Mouse (Mus musculus) liver, embryonic 16.5 days (tissue): ENCODE results near the gene Glipr1l3. TPM values are rescaled to one million over a fixed set of nuclear protein-coding genes. Genes with fewer than 3 reads are reported as not detected.
"Not testable (repeated sequence)": the region's sequence is repeated elsewhere in the genome, so short reads cannot be mapped to it uniquely, and the experiment has no call there.

Experiments
- ATAC-seq: fragments of 200-750 bp; cut with Nextera tagmentation; 2 replicates; pipeline ENCODE4 v1.8.0; 2017; ENCODE audit warnings: low read depth, mild to moderate bottlenecking, moderate number of reproducible peaks, moderate library complexity
- H3K27ac ChIP-seq: fragments of 300-500 bp; sonication (generic); 2 replicates; pipeline ENCODE4 v1.5.1; 2014; ENCODE audit warnings: mild to moderate bottlenecking, low read length
- H3K27me3 ChIP-seq: fragments of 300-500 bp; sonication (generic); 2 replicates; pipeline ENCODE4 v1.6.1; 2014; ENCODE audit warnings: low read depth, low read length, mixed read lengths; ENCODE audit not compliant: control insufficient read depth, insufficient read depth
- H3K36me3 ChIP-seq: fragments of 300-500 bp; sonication (generic); 2 replicates; pipeline ENCODE4 v1.6.1; 2014; ENCODE audit warnings: mild to moderate bottlenecking; ENCODE audit not compliant: control insufficient read depth, insufficient read depth
- H3K4me1 ChIP-seq: fragments of 300-500 bp; sonication (generic); 2 replicates; pipeline ENCODE4 v1.6.1; 2014; ENCODE audit warnings: low read depth, low read length, mixed read lengths; ENCODE audit not compliant: control insufficient read depth
- H3K4me2 ChIP-seq: fragments of 300-500 bp; sonication (generic); 2 replicates; pipeline ENCODE4 v1.6.1; 2014; ENCODE audit warnings: low read depth, low read length, mixed read lengths
- H3K4me3 ChIP-seq: fragments of 300-500 bp; sonication (generic); 2 replicates; pipeline ENCODE4 v1.5.1; 2014; ENCODE audit warnings: low read depth, mild to moderate bottlenecking, low read length
- H3K9ac ChIP-seq: fragments of 300-500 bp; sonication (generic); 2 replicates; pipeline ENCODE4 v1.6.1; 2014; ENCODE audit warnings: low read depth, low read length
- H3K9me3 ChIP-seq: fragments of 300-500 bp; sonication (generic); replicated peaks from 2 replicates; pipeline ENCODE4 v1.6.1; 2016; ENCODE audit warnings: low read length; ENCODE audit not compliant: control insufficient read depth
- WGBS: fragments of 180-500 bp; shearing (Covaris S2); extraction: QIAGEN DNeasy Blood & Tissue Kit; methylation state at CpG from one replicate; pipeline ENCODE4 v1.1.7; 2014; ENCODE audit not compliant: insufficient replicate concordance; 5-methylcytosine and 5-hydroxymethylcytosine counted together
- polyA plus RNA-seq: library from polyadenylated mRNA; unstranded; fragments of >200 nt; fragmentation: Nextera tagmentation; extraction: Ambion mirVana; gene quantifications from 2 replicates; pipeline ENCODE4 v1.2.1, GENCODE M21; 2015

Gene Glipr1l3
- polyA plus RNA-seq, 1 experiment from 2014 or later = not detected

GRCm38 (mm10) chr10:112132194-112132593 is 27.9 kb downstream of the Glipr1l3 start:
- ATAC-seq = peak; percentile 73; the same call in 1 of the 2 replicates
- H3K27me3 ChIP-seq = no peaks in the 10 kb centered on the region
- no peak overlapping the region for H3K27ac ChIP-seq
- WGBS = 59% methylated on average over 3 of the region's 3 CpGs
- no peaks in the 10 kb centered on the region for H3K36me3 ChIP-seq
- H3K9me3 ChIP-seq = no peaks in the 10 kb centered on the region
- H3K4me1 ChIP-seq = no peaks in the 10 kb centered on the region
- H3K4me2 ChIP-seq = no peak overlapping the region
- no peak overlapping the region for H3K4me3 ChIP-seq
- H3K9ac ChIP-seq = no peak overlapping the region

GRCm38 (mm10) chr10:112127682-112128230 is 32.4 kb downstream of the Glipr1l3 start:
- not testable (repeated sequence) for H3K4me1 ChIP-seq, H3K9me3 ChIP-seq, H3K9ac ChIP-seq, H3K27me3 ChIP-seq, ATAC-seq, H3K36me3 ChIP-seq, H3K4me3 ChIP-seq, H3K27ac ChIP-seq, H3K4me2 ChIP-seq
- WGBS = 58% methylated on average over 6 of the region's 6 CpGs

- not testable (repeated sequence) for H3K27me3 ChIP-seq, H3K4me1 ChIP-seq, H3K27ac ChIP-seq, H3K9ac ChIP-seq, H3K4me3 ChIP-seq, H3K36me3 ChIP-seq, H3K9me3 ChIP-seq, H3K4me2 ChIP-seq, ATAC-seq
- 46% methylated on average over 2 of the region's 2 CpGs for WGBS
Observed at GRCm38 (mm10) chr10:112125090-112125489, 35.0 kb downstream of the Glipr1l3 start.

DNA sequence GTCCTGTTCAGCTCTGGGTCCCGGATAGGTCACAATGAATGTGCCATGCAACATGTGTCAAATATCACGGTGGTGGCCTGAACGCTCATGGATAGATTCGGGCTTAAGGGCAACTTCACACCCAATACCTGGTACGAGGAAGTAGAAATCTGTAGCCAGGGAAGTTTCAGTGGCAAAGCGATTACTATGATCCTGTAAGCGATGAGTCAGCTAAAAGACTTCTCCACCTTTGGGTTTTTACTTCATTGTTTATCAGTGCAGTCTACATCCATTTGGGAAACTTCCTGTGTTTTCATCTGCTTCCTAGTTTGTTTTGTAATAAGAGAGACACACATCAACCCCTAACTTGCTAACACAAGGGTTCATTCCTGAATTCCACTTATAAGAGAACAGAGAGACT is 49.7 kb downstream of the Glipr1l3 start:
- H3K4me3 ChIP-seq = no peak overlapping the region
- no peak overlapping the region for H3K4me2 ChIP-seq
- 65% methylated on average over 7 of the region's 7 CpGs for WGBS
- H3K9me3 ChIP-seq = no peaks in the 10 kb centered on the region
- no peaks in the 10 kb centered on the region for H3K36me3 ChIP-seq
- no peak for ATAC-seq
- H3K4me1 ChIP-seq = no peaks in the 10 kb centered on the region
- H3K27ac ChIP-seq = no peak overlapping the region
- H3K9ac ChIP-seq = no peak overlapping the region
- H3K27me3 ChIP-seq = no peaks in the 10 kb centered on the region

DNA sequence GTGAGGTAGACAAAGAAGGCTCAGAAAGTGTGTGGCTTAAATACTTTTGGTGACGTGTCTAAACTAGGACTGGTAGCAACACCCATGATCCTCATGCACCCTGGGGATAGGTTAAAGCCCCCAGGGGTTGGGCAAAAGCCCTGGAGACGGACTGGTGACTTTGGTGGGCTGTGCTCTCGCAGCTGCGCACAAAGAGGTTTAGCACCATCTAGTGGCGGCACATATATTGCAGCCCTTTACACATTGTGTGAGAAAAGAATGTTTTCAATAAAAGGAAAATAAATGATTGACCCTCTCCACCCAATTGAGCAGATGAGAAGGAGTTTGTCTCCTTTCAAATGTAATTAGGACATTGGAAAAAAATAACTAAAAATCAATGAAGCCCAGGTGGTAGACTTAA is 54.3 kb downstream of the Glipr1l3 start:
- H3K27me3 ChIP-seq, ATAC-seq, H3K9ac ChIP-seq, H3K4me1 ChIP-seq, H3K9me3 ChIP-seq, H3K36me3 ChIP-seq, H3K4me3 ChIP-seq, H3K4me2 ChIP-seq, H3K27ac ChIP-seq: not testable (repeated sequence)
- WGBS = 7% methylated on average over 5 of the region's 5 CpGs

Other genes with a start within 250 kb of the Glipr1l3 start
- gene Krr1, start 187.7 kb downstream of the Glipr1l3 start, polyA plus RNA-seq = 16.1 and 17.2 TPM in 2 replicates
- 7.6 and 10.4 TPM in 2 replicates for gene Glipr1, start 157.7 kb downstream of the Glipr1l3 start, polyA plus RNA-seq
- gene Glipr1l1, start 100.1 kb downstream of the Glipr1l3 start, polyA plus RNA-seq = not detected in 2 replicates
- not detected in 2 replicates for gene Glipr1l2, start 77.0 kb downstream of the Glipr1l3 start, polyA plus RNA-seq
- not detected in 2 replicates for gene Caps2, start 3.3 kb upstream of the Glipr1l3 start, polyA plus RNA-seq
- gene Kcnc2, start 110.8 kb upstream of the Glipr1l3 start, polyA plus RNA-seq = 0.02 TPM in 1 of 2 replicates, not detected in the other